Mouse (Mus musculus): Measurements from ENCODE around the gene Casp7. TPM values are rescaled to one million over a fixed set of nuclear protein-coding genes. Genes with fewer than 3 reads are reported as not detected.

The Casp7 gene
- total and polyA plus RNA-seq, 3 experiments: 69.4 to 70.4 TPM; not detected in 1

DNA sequence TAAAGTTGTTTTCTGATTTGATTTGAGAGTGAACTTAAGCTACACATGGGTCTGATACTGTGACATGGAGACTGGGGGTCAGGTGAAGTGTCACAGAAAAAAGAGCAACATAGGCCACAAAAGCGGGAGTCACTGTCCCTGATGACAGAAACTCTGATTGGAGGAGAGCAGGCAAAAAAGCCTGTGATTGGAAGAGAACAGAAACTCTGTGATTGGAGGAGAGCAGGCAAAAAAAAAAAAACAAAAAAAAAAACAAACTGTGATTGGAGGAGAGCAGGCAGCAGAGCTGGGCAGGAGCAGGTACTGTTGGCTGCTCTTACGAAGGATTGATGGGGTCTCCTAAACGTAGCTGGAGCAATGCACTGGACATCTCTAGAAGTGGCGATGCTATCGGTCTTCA lies 11.4 kb upstream of the Casp7 start:
- H3K27me3 ChIP-seq (ENCODE audit: control insufficient read depth in 1 of 2, insufficient read depth in 2 of 2, low read length in 2 of 2): no peaks in the 10 kb centered on the region
- H3K4me1 ChIP-seq (ENCODE audit: control insufficient read depth in 1 of 2, insufficient read depth in 2 of 2, low read length in 2 of 2): peaks cover 1 to 16% of the 10 kb centered on the region in 2 experiments
- no peaks in the 10 kb centered on the region for H3K79me2 ChIP-seq (ENCODE audit: control insufficient read depth, insufficient read depth, low read length, poor library complexity)
- no peaks in the 10 kb centered on the region for H3K9me3 ChIP-seq (replicated peaks; ENCODE audit: insufficient read depth, low read length)
- no peak overlapping the region for H3K9ac ChIP-seq (ENCODE audit: control insufficient read depth, low read depth, low read length, poor library complexity, severe bottlenecking)
- H3K4me3 ChIP-seq (ENCODE audit: control insufficient read depth in 1 of 2, insufficient read depth in 1 of 2, low read depth in 2 of 2, low read length in 2 of 2): no peak overlapping the region
- DNase-seq (ENCODE audit: low read depth, low spot score): no peak
- H3K36me3 ChIP-seq (ENCODE audit: control insufficient read depth in 1 of 2, insufficient read depth in 2 of 2, low read length in 2 of 2): peaks cover 0 to 7% of the 10 kb centered on the region in 2 experiments; a peak in 2 of 4 replicates
- H3K27ac ChIP-seq (ENCODE audit: control insufficient read depth, low read depth, low read length): no peak overlapping the region
- TF ChIP-seq E2F4 (IDR thresholded peaks at IDR 0.05; ENCODE audit: borderline replicate concordance, low read depth, low read length) (no peak), GATA1 (IDR thresholded peaks at IDR 0.05; ENCODE audit: low read depth, low read length) (no peak), MAZ (IDR thresholded peaks at IDR 0.05; ENCODE audit: low read depth, low read length) (no peak), RAD21 (IDR thresholded peaks at IDR 0.05; ENCODE audit: low read depth, low read length) (no peak)

DNA sequence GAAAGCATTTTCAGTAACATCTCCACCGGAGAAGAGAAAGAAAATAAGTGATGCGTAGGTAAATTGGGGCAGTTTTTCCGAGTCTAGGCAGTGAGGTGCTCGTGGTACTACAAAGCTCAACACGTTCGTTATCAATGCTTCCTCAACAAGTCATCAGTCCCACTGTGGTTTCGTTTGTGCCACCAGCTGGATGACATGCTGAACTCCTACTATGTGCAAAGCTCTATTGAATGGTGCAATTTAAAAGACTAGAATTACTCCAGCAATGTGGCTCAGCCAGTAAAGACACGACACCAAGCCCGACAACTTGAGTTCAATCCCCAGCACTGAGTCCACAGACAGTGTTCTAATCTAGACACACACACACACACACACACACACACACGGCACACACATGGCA lies 10.8 kb upstream of the Casp7 start:
- H3K4me1 ChIP-seq (ENCODE audit: control insufficient read depth in 1 of 2, insufficient read depth in 2 of 2, low read length in 2 of 2): peaks cover 7 to 15% of the 10 kb centered on the region in 2 experiments
- no peak overlapping the region for H3K4me3 ChIP-seq (ENCODE audit: control insufficient read depth in 1 of 2, insufficient read depth in 1 of 2, low read depth in 2 of 2, low read length in 2 of 2)
- no peak overlapping the region for H3K27ac ChIP-seq (ENCODE audit: control insufficient read depth, low read depth, low read length)
- H3K9ac ChIP-seq (ENCODE audit: control insufficient read depth, low read depth, low read length, poor library complexity, severe bottlenecking): no peak overlapping the region
- DNase-seq (ENCODE audit: low read depth, low spot score): no peak
- TF ChIP-seq ZKSCAN1 (IDR thresholded peaks at IDR 0.05; ENCODE audit: low read depth, low read length): peak; percentile 64; the same call in 1 of the 2 replicates
- TF ChIP-seq POLR2AphosphoS5 (IDR thresholded peaks at IDR 0.05; ENCODE audit: borderline replicate concordance, low read depth, low read length): no peak
- TF ChIP-seq ZC3H11A (IDR thresholded peaks at IDR 0.05; ENCODE audit: low read depth, low read length): no peak
- no peak for TF ChIP-seq POLR2AphosphoS2 (IDR thresholded peaks at IDR 0.05; ENCODE audit: low read length)
- no peaks in the 10 kb centered on the region; the same call in 1 of the 2 replicates for H3K79me2 ChIP-seq (ENCODE audit: control insufficient read depth, insufficient read depth, low read length, poor library complexity)
- no peaks in the 10 kb centered on the region for H3K9me3 ChIP-seq (replicated peaks; ENCODE audit: insufficient read depth, low read length)
- H3K27me3 ChIP-seq (ENCODE audit: control insufficient read depth in 1 of 2, insufficient read depth in 2 of 2, low read length in 2 of 2): no peaks in the 10 kb centered on the region
- peaks cover 0 to 10% of the 10 kb centered on the region in 2 experiments; a peak in 2 of 4 replicates for H3K36me3 ChIP-seq (ENCODE audit: control insufficient read depth in 1 of 2, insufficient read depth in 2 of 2, low read length in 2 of 2)

DNA sequence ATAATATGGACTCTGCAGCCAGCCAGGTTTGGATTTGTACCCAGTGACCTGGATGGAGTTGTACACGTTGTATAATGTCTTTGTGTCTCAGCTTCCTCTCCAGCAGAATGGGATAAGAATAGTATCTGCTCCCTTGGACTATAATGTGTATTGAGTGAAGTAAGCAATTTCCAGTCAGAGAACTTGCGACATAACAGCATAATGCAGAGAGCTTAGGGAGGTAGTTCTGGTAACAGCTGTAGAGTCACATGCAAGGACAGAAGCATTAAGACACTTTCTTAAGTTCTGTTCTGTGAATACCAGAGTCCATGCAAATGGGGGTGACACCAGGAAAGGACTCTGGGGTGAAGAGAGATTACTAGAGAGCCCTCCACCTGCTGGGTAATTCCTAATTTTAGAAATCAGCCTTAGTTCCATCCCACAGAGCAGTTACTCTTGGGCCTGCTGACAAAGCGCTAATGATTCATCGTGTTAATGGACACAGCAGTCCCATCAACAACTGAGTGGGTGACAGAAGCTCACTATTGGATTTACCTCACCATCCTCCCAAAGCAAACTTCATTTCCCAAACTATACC lies 9.1 kb upstream of the Casp7 start:
- no peaks in the 10 kb centered on the region; the same call in 1 of the 2 replicates for H3K79me2 ChIP-seq (ENCODE audit: control insufficient read depth, insufficient read depth, low read length, poor library complexity)
- H3K27ac ChIP-seq (ENCODE audit: control insufficient read depth, low read depth, low read length): no peak overlapping the region

More for the DNA sequence above, 9.1 kb upstream of the Casp7 start:
- Histone ChIP-seq H3K36me3 (ENCODE audit: control insufficient read depth in 1 of 2, insufficient read depth in 2 of 2, low read length in 2 of 2) (peaks cover 0 to 20% of the 10 kb centered on the region in 2 experiments; a peak in 2 of 4 replicates), H3K9me3 (replicated peaks; ENCODE audit: insufficient read depth, low read length) (no peaks in the 10 kb centered on the region), H3K27me3 (ENCODE audit: control insufficient read depth in 1 of 2, insufficient read depth in 2 of 2, low read length in 2 of 2) (no peaks in the 10 kb centered on the region), H3K9ac (ENCODE audit: control insufficient read depth, low read depth, low read length, poor library complexity, severe bottlenecking) (no peak overlapping the region), H3K4me3 (ENCODE audit: control insufficient read depth in 1 of 2, insufficient read depth in 1 of 2, low read depth in 2 of 2, low read length in 2 of 2) (no peak overlapping the region), H3K4me1 (ENCODE audit: control insufficient read depth in 1 of 2, insufficient read depth in 2 of 2, low read length in 2 of 2) (peaks cover 20 to 25% of the 10 kb centered on the region in 2 experiments)
- no peak for DNase-seq (ENCODE audit: low read depth, low spot score)
- TF ChIP-seq MAZ (IDR thresholded peaks at IDR 0.05; ENCODE audit: low read depth, low read length) (no peak), MEF2A (IDR thresholded peaks at IDR 0.05; ENCODE audit: extremely low read depth, insufficient replicate concordance, low read depth, low read length, poor library complexity, severe bottlenecking) (no peak), RCOR1 (IDR thresholded peaks at IDR 0.05; ENCODE audit: low read depth, low read length) (no peak), POLR2AphosphoS2 (IDR thresholded peaks at IDR 0.05; ENCODE audit: low read length) (no peak), BHLHE40 (IDR thresholded peaks at IDR 0.05; ENCODE audit: borderline replicate concordance, low read depth, low read length) (no peak), ZMIZ1 (IDR thresholded peaks at IDR 0.05; ENCODE audit: low read depth, low read length) (no peak), HCFC1 (IDR thresholded peaks at IDR 0.05; ENCODE audit: low read depth, low read length) (no peak), KAT2A (conservative IDR thresholded peaks at IDR 0.05; ENCODE audit: low read depth, low read length) (no peak), CHD1 (IDR thresholded peaks at IDR 0.05; ENCODE audit: low read depth, low read length) (no peak), MYC (IDR thresholded peaks at IDR 0.05; ENCODE audit: low read depth, low read length) (no peak), POLR2AphosphoS5 (IDR thresholded peaks at IDR 0.05; ENCODE audit: borderline replicate concordance, low read depth, low read length) (no peak), E2F4 (IDR thresholded peaks at IDR 0.05; ENCODE audit: borderline replicate concordance, low read depth, low read length) (no peak)
